Mouse (Mus musculus) bone marrow macrophage, adult 2 months (primary cell): ENCODE data around the gene Capg.

Experiments
- CTCF ChIP-seq: IDR thresholded peaks from 2 replicates; pipeline ENCODE4 v1.5.1; 2012; ENCODE audit warnings: low read depth, mild to moderate bottlenecking, low read length, moderate library complexity
- POLR2A ChIP-seq: IDR thresholded peaks from 2 replicates; pipeline ENCODE4 v1.6.1; 2012; ENCODE audit warnings: mild to moderate bottlenecking, low read depth, low read length, borderline replicate concordance

DNA sequence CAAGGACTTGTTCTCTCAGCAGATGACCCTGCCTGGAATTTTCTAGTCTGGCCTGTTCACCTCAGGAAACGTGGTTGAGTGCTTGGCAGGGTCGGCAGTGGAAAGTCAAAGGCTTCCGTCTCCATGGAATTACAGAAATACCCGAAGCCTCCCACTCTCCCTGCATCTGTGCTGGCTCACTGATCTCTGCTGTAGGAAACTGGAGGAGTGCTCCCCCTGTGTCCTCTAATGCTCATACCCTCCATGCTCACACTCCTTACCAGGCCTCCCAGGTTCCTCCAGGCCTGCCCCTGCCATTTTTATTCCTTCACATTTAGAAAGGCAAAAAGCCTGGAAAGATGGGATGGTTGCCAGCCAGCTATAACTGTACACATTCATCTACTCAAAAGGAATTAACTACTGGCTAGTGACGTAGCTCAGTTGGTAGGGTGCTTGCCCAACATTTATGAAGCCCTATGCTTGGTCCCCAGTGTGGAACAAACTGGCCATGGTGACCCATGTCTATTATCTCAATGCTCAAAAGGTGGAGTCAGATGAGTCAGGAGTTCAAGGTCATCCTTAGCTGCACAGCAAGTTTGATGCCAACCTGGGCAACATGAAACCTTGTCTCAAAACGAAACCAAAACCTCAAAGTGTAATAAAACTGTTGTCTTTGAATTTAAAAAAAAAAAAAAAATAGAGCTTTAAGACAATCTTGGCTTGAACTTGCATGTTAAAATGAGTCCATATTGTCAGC lies 33.3 kb upstream of the Capg start:
- TF ChIP-seq POLR2A: no peak
- TF ChIP-seq CTCF: no peak
